Mouse (Mus musculus) neural tube, embryonic 11.5 days (tissue): ENCODE measurements around the gene Cfap221. TPM values are rescaled to one million over a fixed set of nuclear protein-coding genes. Genes with fewer than 3 reads are reported as not detected.

Source experiments
- ATAC-seq: fragments of 200-750 bp; cut with Nextera tagmentation; 2 replicates; pipeline ENCODE4 v1.8.0; 2017; ENCODE audit warnings: moderate number of reproducible peaks, mild to moderate bottlenecking, moderate TSS enrichment, moderate library complexity; ENCODE audit not compliant: insufficient read depth, low FRiP score, low TSS enrichment
- DNase-seq: peaks from one replicate; pipeline ENCODE4 v3.0.0-alpha.2; 2015; ENCODE audit warnings: low spot score
- H3K27ac ChIP-seq: fragments of 300-500 bp; sonication (generic); 2 replicates; pipeline ENCODE4 v1.5.1; 2014; ENCODE audit warnings: low read depth, mild to moderate bottlenecking, low read length
- H3K27me3 ChIP-seq: fragments of 300-500 bp; sonication (generic); 2 replicates; pipeline ENCODE4 v1.6.1; 2014; ENCODE audit warnings: mild to moderate bottlenecking, low read length, mixed read lengths; ENCODE audit not compliant: control insufficient read depth, insufficient read depth
- H3K36me3 ChIP-seq: fragments of 300-500 bp; sonication (generic); 2 replicates; pipeline ENCODE4 v1.6.1; 2014; ENCODE audit warnings: mild to moderate bottlenecking, low read length, moderate library complexity, mixed read lengths; ENCODE audit not compliant: control insufficient read depth, insufficient read depth
- H3K4me1 ChIP-seq: fragments of 300-500 bp; sonication (generic); 2 replicates; pipeline ENCODE4 v1.6.1; 2014; ENCODE audit warnings: low read length, mixed read lengths; ENCODE audit not compliant: control insufficient read depth, insufficient read depth
- H3K4me2 ChIP-seq: fragments of 300-500 bp; sonication (generic); 2 replicates; pipeline ENCODE4 v1.6.1; 2014; ENCODE audit warnings: low read depth, mild to moderate bottlenecking, moderate library complexity
- H3K4me3 ChIP-seq: fragments of 300-500 bp; sonication (generic); 2 replicates; pipeline ENCODE4 v1.5.1; 2014; ENCODE audit warnings: low read depth, low read length
- H3K9ac ChIP-seq: fragments of 300-500 bp; sonication (generic); 2 replicates; pipeline ENCODE4 v1.6.1; 2014; ENCODE audit warnings: mild to moderate bottlenecking, low read length
- H3K9me3 ChIP-seq: fragments of 300-500 bp; sonication (generic); 2 replicates; pipeline ENCODE4 v1.6.1; 2016; ENCODE audit warnings: low read length; ENCODE audit not compliant: control insufficient read depth
- WGBS: fragments of 180-500 bp; shearing (Covaris S2); extraction: QIAGEN DNeasy Blood & Tissue Kit; methylation state at CpG from one replicate; pipeline ENCODE4 v1.1.7; 2014; 5-methylcytosine and 5-hydroxymethylcytosine counted together
- polyA plus RNA-seq: library from polyadenylated mRNA; unstranded; fragments of >200 nt; fragmentation: Nextera tagmentation; extraction: Ambion mirVana; gene quantifications from 2 replicates; pipeline ENCODE4 v1.2.1, GENCODE M21; 2014

Gene Cfap221
- polyA plus RNA-seq, 1 experiment from 2014 or later = not detected

DNA sequence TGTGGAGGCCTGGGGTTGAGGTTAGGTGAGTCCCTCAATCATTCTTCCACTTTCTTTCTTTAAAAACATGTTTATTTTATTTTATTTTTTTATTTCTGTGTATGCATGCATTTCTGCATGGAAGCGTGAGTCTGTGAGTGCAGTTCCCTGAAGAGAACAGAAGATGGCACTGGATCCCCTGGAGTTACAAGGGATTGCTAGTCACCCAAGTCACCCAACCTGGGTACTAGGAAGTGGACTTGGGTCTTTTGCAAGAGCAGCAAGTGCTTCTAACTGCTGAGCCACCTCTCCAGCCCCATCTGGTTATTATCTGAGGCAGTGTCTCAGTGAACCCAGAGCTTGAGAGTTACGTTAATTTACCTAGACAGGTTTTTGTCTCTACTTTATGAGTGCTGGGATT lies 19.2 kb upstream of the Cfap221 start:
- WGBS = 72% methylated on average over 2 of the region's 2 CpGs
- DNase-seq (no peak), ATAC-seq (no peak)
- Histone ChIP-seq H3K9ac (no peak overlapping the region), H3K4me1 (no peaks in the 10 kb centered on the region), H3K36me3 (no peaks in the 10 kb centered on the region), H3K27me3 (no peaks in the 10 kb centered on the region), H3K9me3 (no peaks in the 10 kb centered on the region), H3K27ac (no peak overlapping the region), H3K4me3 (no peak overlapping the region), H3K4me2 (no peak overlapping the region)

- DNase-seq (peak; percentile 71), ATAC-seq (0 out of 2 replicates have a peak, but pooled peaks have one; percentile 23)
- H3K9me3 ChIP-seq = no peaks in the 10 kb centered on the region
Observed at GRCm38 (mm10) chr1:120013111-120013510, 16.1 kb upstream of the Cfap221 start.

GRCm38 (mm10) chr1:120012638-120013037 lies 15.6 kb upstream of the Cfap221 start:
- H3K36me3 ChIP-seq = no peaks in the 10 kb centered on the region
- WGBS = 81% methylated on average over 12 of the region's 12 CpGs
- no peak overlapping the region for H3K4me3 ChIP-seq
- no peaks in the 10 kb centered on the region for H3K9me3 ChIP-seq
- no peak overlapping the region for H3K9ac ChIP-seq
- ATAC-seq (no peak), DNase-seq (no peak)
- H3K4me2 ChIP-seq = no peak overlapping the region
- H3K4me1 ChIP-seq = no peaks in the 10 kb centered on the region
- H3K27ac ChIP-seq = no peak overlapping the region
- peaks cover 11% of the 10 kb centered on the region for H3K27me3 ChIP-seq

More at GRCm38 (mm10) chr1:120013111-120013510, 16.1 kb upstream of the Cfap221 start:
- H3K36me3 ChIP-seq = no peaks in the 10 kb centered on the region
- peaks cover 7% of the 10 kb centered on the region for H3K27me3 ChIP-seq
- H3K4me3 ChIP-seq = no peak overlapping the region
- H3K4me1 ChIP-seq = no peaks in the 10 kb centered on the region
- no peak overlapping the region for H3K9ac ChIP-seq
- H3K4me2 ChIP-seq = no peak overlapping the region
- no peak overlapping the region for H3K27ac ChIP-seq

DNA sequence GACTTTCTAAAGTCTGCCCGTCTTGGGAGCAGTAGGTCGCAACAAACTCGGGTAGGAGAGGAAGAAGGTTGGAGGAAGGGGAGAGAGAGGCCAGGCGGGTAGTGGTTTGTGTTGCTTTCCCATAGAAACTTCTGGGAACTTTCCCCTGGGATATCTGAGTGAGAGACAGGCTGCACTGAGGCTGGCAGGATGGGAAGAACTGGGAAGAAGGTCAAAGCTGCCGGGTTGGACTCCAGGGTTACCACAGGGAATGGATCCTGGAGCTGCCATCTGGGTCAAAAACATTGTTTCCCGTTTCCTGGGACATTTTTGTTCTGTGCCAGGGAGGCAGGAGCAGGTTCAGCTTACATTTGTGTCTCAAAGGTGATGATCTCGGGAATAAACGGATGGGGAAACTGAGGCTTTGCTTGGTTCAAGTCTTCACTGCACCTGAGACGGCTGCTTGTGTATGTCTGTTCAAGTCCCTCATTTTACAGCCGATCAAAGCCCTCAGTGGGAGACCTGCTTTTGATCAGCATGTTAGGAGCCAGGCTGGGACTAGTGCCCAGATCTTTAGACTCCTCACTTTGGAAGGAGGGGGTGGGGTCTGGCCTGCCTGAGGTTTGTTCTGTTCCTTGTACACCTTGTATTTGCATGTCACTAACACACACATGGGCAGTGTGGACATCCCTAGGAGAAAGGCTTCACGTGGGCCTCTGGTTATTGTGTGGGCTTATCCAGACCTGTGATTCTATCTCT lies 11.0 kb upstream of the Cfap221 start:
- Histone ChIP-seq H3K9ac (no peak overlapping the region; the same call in 1 of the 2 replicates), H3K4me3 (no peak overlapping the region), H3K4me1 (no peaks in the 10 kb centered on the region), H3K9me3 (no peaks in the 10 kb centered on the region), H3K4me2 (peak overlapping the region; percentile 66), H3K27ac (no peak overlapping the region), H3K36me3 (no peaks in the 10 kb centered on the region), H3K27me3 (peaks cover 15% of the 10 kb centered on the region)
- ATAC-seq = no peak
- DNase-seq = no peak
- WGBS = 28% methylated on average over 11 of the region's 11 CpGs

DNA sequence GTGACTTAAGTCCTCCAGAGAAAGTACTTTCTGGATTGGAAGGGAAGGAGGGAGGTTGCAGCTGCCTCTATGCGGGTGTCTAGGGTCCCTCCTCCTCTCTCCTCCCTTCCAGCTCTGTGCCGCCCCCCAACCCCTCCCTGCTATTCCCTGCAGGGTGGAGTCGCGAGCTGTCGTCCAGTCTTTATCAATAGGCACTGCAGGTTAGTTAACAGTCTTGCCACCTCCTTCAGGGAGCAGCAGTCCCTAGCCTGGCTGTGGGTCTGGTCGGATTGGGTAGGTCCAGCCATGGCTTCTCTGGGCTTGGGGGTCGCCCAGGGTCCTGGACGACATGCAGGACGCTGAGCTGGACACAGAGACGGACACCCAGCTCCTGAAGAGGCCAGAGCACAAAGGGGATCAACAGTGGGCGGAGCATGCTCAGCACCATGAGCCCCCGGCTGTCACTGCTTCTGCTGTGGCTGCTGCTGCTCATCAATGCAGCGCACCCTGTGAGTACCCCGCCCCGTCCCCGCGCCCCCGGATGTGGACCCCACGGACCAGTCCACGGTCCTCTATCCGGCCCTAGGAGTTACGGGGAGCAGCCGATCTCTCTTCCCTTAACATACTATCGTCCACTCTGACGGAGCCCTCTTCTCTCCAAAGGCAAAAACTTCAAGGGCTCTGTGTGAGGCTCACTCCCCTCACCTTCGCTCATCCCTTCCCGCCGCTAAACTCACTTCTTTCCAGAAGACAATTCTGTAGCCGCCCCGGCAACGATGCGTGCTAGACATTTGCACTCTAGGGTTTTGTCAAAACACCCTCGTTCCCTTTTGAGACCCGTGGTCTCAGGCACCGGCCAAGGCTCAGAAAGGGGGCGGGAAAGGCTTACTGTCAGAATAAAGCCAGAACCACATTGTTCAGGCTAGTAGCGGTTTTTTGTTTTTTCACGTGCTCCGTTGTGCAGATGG lies 10.1 kb upstream of the Cfap221 start, which contains the start of gene Sctr:
TSS of gene Sctr (plus strand) at position 51 of the 947 bp plus-strand sequence.
- peak within 1 kb of the TSS; percentile 58 for H3K9ac ChIP-seq
- ATAC-seq = peak; percentile 83
- peak within 1 kb of the TSS; percentile 66 for H3K4me2 ChIP-seq
- no peaks in the 10 kb centered on the region for H3K4me1 ChIP-seq
- peak within 1 kb of the TSS; percentile 28 for H3K4me3 ChIP-seq
- H3K27ac ChIP-seq = no peak within 1 kb of the TSS
- peaks cover 15% of the 10 kb centered on the region for H3K27me3 ChIP-seq
- no peaks in the 10 kb centered on the region for H3K9me3 ChIP-seq
- no peaks in the 10 kb centered on the region for H3K36me3 ChIP-seq
- DNase-seq = peak; percentile 64
- WGBS = 1% methylated on average over 38 of the region's 39 CpGs

DNA sequence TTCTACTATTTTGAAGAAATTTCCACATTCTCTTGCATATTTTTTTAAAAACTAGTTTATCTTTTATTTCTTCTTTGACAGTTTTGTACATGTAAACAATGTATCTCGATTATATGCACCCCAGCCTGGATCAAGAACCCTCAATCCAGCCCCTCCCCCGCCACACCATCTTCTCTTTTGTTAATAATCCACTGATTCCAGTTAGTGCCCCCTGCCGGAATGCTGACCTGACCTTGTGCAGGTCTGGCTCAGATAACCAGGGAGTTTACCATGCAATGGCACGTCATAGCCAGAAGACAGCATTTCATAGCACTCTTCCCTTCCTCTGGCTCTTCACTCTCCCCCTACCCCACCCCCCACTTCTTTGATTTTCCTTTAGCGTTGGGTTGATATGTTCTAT lies 610 bp upstream of the Cfap221 start:
- DNase-seq = peak; percentile 28
- H3K4me3 ChIP-seq = no peak overlapping the region; the same call in 1 of the 2 replicates
- peak; percentile 33; the same call in 1 of the 2 replicates for ATAC-seq

GRCm38 (mm10) chr1:119986555-119986954 lies 10.5 kb downstream of the Cfap221 start:
- no peak for DNase-seq
- 87% methylated on average over 5 of the region's 5 CpGs for WGBS

More for the DNA sequence above, 610 bp upstream of the Cfap221 start:
- no peak overlapping the region for H3K27ac ChIP-seq
- no peaks in the 10 kb centered on the region for H3K36me3 ChIP-seq
- WGBS = 39% methylated on average over 5 of the region's 5 CpGs
- no peaks in the 10 kb centered on the region for H3K9me3 ChIP-seq
- H3K4me2 ChIP-seq = peak overlapping the region; percentile 60
- H3K9ac ChIP-seq = no peak overlapping the region
- no peaks in the 10 kb centered on the region for H3K4me1 ChIP-seq
- H3K27me3 ChIP-seq = no peaks in the 10 kb centered on the region

GRCm38 (mm10) chr1:119975141-119975540 lies 21.9 kb downstream of the Cfap221 start:
- Histone ChIP-seq H3K4me3 (no peak overlapping the region), H3K9ac (no peak overlapping the region), H3K9me3 (no peaks in the 10 kb centered on the region), H3K36me3 (no peaks in the 10 kb centered on the region), H3K4me2 (no peak overlapping the region), H3K4me1 (no peaks in the 10 kb centered on the region), H3K27me3 (no peaks in the 10 kb centered on the region), H3K27ac (no peak overlapping the region)
- no peak for DNase-seq
- 79% methylated on average over 4 of the region's 4 CpGs for whole genome bisulfite sequencing
- no peak for ATAC-seq

More at GRCm38 (mm10) chr1:119986555-119986954, 10.5 kb downstream of the Cfap221 start:
- no peaks in the 10 kb centered on the region for H3K4me1 ChIP-seq
- H3K4me3 ChIP-seq = no peak overlapping the region
- H3K27ac ChIP-seq = no peak overlapping the region
- no peaks in the 10 kb centered on the region for H3K36me3 ChIP-seq
- H3K9me3 ChIP-seq = no peaks in the 10 kb centered on the region
- H3K4me2 ChIP-seq = no peak overlapping the region
- ATAC-seq = no peak
- H3K27me3 ChIP-seq = no peaks in the 10 kb centered on the region
- no peak overlapping the region for H3K9ac ChIP-seq
